Mouse (Mus musculus): ENCODE measurements around the gene Hacl1. TPM values are rescaled to one million over a fixed set of nuclear protein-coding genes. Genes with fewer than 3 reads are reported as not detected.

Gene Hacl1
- total and polyA plus RNA-seq, 2 experiments, result 631 to 647 TPM

- H3K27me3 ChIP-seq (ENCODE audit: control insufficient read depth, insufficient read depth, low read length), result no peaks in the 10 kb centered on the region
- H3K36me3 ChIP-seq (ENCODE audit: control insufficient read depth, insufficient read depth, low read length), result no peaks in the 10 kb centered on the region
- H3K4me3 ChIP-seq (ENCODE audit: insufficient read depth, low read depth, low read length), result no peak overlapping the region
- H3K27ac ChIP-seq (replicated peaks; ENCODE audit: insufficient read depth, low read depth, low read length), result no peak overlapping the region
- H3K4me1 ChIP-seq (ENCODE audit: control insufficient read depth, insufficient read depth, low read length), result peaks cover 2% of the 10 kb centered on the region; the same call in 1 of the 2 replicates
- no peak overlapping the region for H3K9ac ChIP-seq (ENCODE audit: low read depth, low read length)
- no peaks in the 10 kb centered on the region for H3K79me2 ChIP-seq (ENCODE audit: control insufficient read depth, insufficient read depth, low read length)
- TF ChIP-seq POLR2A (IDR thresholded peaks at IDR 0.05; ENCODE audit: extremely low read depth, insufficient read depth, low read length), result no peak
- no peak for TF ChIP-seq CTCF (IDR thresholded peaks at IDR 0.05; ENCODE audit: low read depth, low read length)
- WGBS, result 66% methylated on average over 5 of the region's 5 CpGs
- DNase-seq (ENCODE audit: extremely low read depth, low read depth, low spot score), result no peak
These were observed 41.0 kb upstream of the Hacl1 start for GRCm38 (mm10) chr14:31681931-31682555.

DNA sequence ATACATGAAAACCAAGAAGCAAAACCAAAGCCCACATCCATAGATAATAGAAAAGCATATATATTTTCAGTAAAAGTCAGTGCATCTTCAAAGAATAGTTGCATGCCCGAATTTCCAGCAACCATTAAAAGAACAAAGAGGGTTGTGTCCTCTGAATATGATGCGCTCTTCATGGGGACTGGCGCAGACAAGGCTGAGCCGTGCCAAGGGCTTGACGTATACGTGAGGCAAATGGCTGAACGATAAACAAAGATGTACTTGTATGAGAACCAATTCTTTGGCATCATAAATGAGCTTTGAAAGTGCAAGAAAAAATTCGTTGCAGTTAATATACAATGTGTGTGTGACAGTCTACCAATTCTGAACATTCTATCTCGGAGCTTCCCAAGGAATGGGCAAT, 40.2 kb upstream of the Hacl1 start:
- no peaks in the 10 kb centered on the region for H3K27me3 ChIP-seq (ENCODE audit: control insufficient read depth, insufficient read depth, low read length)
- peaks cover 2% of the 10 kb centered on the region; the same call in 1 of the 2 replicates for H3K4me1 ChIP-seq (ENCODE audit: control insufficient read depth, insufficient read depth, low read length)
- WGBS, result 92% methylated on average over 9 of the region's 9 CpGs
- H3K4me3 ChIP-seq (ENCODE audit: insufficient read depth, low read depth, low read length), result no peak overlapping the region
- TF ChIP-seq POLR2A (IDR thresholded peaks at IDR 0.05; ENCODE audit: extremely low read depth, insufficient read depth, low read length) (no peak), CTCF (IDR thresholded peaks at IDR 0.05; ENCODE audit: low read depth, low read length) (no peak)
- H3K27ac ChIP-seq (replicated peaks; ENCODE audit: insufficient read depth, low read depth, low read length), result no peak overlapping the region
- no peaks in the 10 kb centered on the region for H3K36me3 ChIP-seq (ENCODE audit: control insufficient read depth, insufficient read depth, low read length)
- DNase-seq (ENCODE audit: extremely low read depth, low read depth, low spot score), result no peak
- H3K9ac ChIP-seq (ENCODE audit: low read depth, low read length), result no peak overlapping the region
- H3K79me2 ChIP-seq (ENCODE audit: control insufficient read depth, insufficient read depth, low read length), result no peaks in the 10 kb centered on the region

- Histone ChIP-seq H3K27ac (replicated peaks; ENCODE audit: insufficient read depth, low read depth, low read length) (no peak overlapping the region), H3K36me3 (ENCODE audit: control insufficient read depth, insufficient read depth, low read length) (no peaks in the 10 kb centered on the region), H3K79me2 (ENCODE audit: control insufficient read depth, insufficient read depth, low read length) (no peaks in the 10 kb centered on the region), H3K27me3 (ENCODE audit: control insufficient read depth, insufficient read depth, low read length) (no peaks in the 10 kb centered on the region), H3K4me1 (ENCODE audit: control insufficient read depth, insufficient read depth, low read length) (peaks cover 2% of the 10 kb centered on the region; the same call in 1 of the 2 replicates), H3K9ac (ENCODE audit: low read depth, low read length) (no peak overlapping the region), H3K4me3 (ENCODE audit: insufficient read depth, low read depth, low read length) (no peak overlapping the region)
- WGBS, result 94% methylated on average over 3 of the region's 3 CpGs
- DNase-seq (ENCODE audit: extremely low read depth, low read depth, low spot score), result no peak
- TF ChIP-seq CTCF (IDR thresholded peaks at IDR 0.05; ENCODE audit: low read depth, low read length) (no peak), POLR2A (IDR thresholded peaks at IDR 0.05; ENCODE audit: extremely low read depth, insufficient read depth, low read length) (no peak)
These were observed 39.6 kb upstream of the Hacl1 start for GRCm38 (mm10) chr14:31680656-31681055.

DNA sequence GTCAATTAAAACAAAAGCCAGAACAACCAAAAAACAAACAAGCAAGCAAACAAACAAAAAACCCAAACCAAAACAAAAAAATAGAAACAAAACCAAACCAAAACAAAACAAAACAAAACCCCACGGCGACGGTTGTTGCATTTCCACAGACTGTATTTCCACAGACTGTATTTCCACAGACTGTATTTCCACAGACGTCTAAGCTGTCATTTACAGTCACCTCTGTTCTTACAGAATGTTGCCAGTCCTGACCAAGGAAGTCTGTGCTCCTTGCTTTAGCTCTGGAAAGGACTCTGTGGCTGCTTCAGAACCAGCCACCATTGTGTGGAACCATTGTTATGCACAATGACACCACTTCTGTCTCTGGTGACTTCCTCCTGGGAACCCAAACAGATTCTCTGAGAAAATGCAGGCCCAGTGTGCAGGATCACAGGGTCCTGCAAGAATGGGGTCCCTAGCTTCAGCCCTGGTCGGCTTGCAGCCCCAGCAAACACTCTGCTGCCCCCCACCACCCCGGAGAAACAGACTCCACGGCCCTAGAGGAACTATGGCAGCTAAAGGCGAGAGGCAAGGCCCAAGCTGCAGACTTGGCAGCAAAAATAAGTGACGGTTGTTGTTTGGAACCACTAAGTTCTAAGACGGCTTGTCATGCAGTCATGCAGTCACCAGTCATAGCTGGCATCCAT, 30.7 kb upstream of the Hacl1 start:
- Histone ChIP-seq H3K4me1 (ENCODE audit: control insufficient read depth, insufficient read depth, low read length) (peaks cover 10% of the 10 kb centered on the region), H3K4me3 (ENCODE audit: insufficient read depth, low read depth, low read length) (no peak overlapping the region), H3K9ac (ENCODE audit: low read depth, low read length) (no peak overlapping the region), H3K36me3 (ENCODE audit: control insufficient read depth, insufficient read depth, low read length) (no peaks in the 10 kb centered on the region), H3K27me3 (ENCODE audit: control insufficient read depth, insufficient read depth, low read length) (no peaks in the 10 kb centered on the region), H3K79me2 (ENCODE audit: control insufficient read depth, insufficient read depth, low read length) (no peaks in the 10 kb centered on the region), H3K27ac (replicated peaks; ENCODE audit: insufficient read depth, low read depth, low read length) (no peak overlapping the region)
- no peak for DNase-seq (ENCODE audit: extremely low read depth, low read depth, low spot score)
- 83% methylated on average over 10 of the region's 10 CpGs for WGBS
- no peak for TF ChIP-seq CTCF (IDR thresholded peaks at IDR 0.05; ENCODE audit: low read depth, low read length)
- TF ChIP-seq POLR2A (IDR thresholded peaks at IDR 0.05; ENCODE audit: extremely low read depth, insufficient read depth, low read length), result no peak

DNA sequence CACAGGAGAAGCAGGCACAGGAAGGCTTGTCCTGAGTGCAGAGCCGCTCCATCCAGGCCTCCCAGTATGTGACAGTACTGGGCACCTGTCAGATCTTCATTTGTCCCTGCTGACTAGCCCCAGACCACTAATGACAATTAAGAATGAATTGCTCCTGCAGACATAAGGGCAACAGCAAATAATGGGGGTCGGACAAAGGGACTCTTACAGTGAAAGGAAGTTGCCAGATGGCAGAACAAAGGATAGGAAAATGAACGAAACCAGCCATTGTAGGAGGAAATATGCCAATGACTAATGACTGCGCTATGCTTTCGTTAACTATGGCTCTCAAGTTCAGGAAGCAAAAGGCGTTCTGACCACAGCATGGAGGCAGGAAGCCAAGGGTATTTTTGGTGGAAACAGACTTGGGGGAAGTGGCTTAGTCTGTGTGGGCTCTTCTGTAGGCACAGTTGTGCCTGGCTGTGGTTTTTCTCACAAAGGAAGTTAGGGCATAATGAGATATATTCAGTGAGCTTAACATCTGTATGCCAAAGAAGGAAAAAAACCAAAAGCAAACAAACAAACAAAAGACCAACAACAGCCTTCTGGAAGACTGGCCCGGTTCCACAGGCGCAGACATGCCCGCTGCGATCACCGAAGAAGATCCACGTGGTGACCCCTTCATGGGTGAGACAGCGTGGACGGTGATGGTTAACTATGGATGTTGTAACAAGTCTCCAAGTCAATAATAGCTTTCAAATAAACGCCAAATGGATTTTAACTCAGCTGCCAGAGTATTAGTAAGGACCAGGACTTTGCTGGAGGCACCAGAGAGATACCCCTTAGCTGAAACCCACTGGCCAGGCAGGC, 28.8 kb upstream of the Hacl1 start:
- Histone ChIP-seq H3K9ac (ENCODE audit: low read depth, low read length) (no peak overlapping the region), H3K27ac (replicated peaks; ENCODE audit: insufficient read depth, low read depth, low read length) (peak overlapping the region; percentile 59), H3K4me3 (ENCODE audit: insufficient read depth, low read depth, low read length) (no peak overlapping the region), H3K79me2 (ENCODE audit: control insufficient read depth, insufficient read depth, low read length) (no peaks in the 10 kb centered on the region), H3K36me3 (ENCODE audit: control insufficient read depth, insufficient read depth, low read length) (no peaks in the 10 kb centered on the region; the same call in 1 of the 2 replicates), H3K4me1 (ENCODE audit: control insufficient read depth, insufficient read depth, low read length) (peaks cover 10% of the 10 kb centered on the region), H3K27me3 (ENCODE audit: control insufficient read depth, insufficient read depth, low read length) (no peaks in the 10 kb centered on the region)
- TF ChIP-seq CTCF (IDR thresholded peaks at IDR 0.05; ENCODE audit: low read depth, low read length), result no peak
- 35% methylated on average over 15 of the region's 15 CpGs for WGBS
- DNase-seq (ENCODE audit: extremely low read depth, low read depth, low spot score), result peak; percentile 64

All from liver, adult 2 months (tissue).